Mouse (Mus musculus): ENCODE data around the gene Bzw2.
"Not testable (repeated sequence)": the region's sequence is repeated elsewhere in the genome, so short reads cannot be mapped to it uniquely, and the experiment has no call there.

Gene Bzw2

DNA sequence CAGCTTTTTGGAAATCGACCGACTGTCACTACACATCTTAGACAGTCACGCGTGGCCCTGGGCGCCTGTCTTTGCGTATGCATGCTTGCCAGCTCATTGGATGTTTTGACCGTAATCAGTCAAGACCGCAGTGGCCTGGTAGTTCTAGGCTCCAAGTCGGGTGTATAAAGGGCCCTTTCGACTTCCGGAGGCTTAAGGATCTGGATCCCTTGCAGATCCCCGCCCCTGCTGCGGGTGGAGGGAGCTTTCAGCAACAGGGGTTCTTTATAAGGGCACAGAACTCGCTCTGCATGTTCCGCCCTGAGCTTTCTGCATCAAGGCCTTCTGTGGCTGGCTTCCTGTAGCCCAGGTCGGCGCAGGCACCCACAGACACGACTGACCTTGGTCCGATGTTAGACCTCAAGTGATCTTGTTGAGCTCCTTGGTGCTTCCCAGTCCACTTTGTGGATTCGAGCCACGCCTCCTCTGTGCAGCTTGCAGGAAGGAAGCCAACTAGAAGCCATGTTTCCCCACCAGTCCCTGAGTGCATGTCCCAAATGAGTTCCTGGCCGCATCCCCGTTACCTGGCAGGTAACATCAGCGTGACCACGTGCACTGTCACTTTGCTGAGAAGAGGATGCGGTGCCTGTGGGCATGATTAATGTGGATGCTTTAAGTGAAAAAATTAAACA is at the start of gene Bzw2:
Bzw2 (minus strand) TSS at position 443 of the 671 bp plus-strand sequence.
- DNase-seq (ENCODE audit: low read depth, low spot score) = peak; percentile 63

DNA sequence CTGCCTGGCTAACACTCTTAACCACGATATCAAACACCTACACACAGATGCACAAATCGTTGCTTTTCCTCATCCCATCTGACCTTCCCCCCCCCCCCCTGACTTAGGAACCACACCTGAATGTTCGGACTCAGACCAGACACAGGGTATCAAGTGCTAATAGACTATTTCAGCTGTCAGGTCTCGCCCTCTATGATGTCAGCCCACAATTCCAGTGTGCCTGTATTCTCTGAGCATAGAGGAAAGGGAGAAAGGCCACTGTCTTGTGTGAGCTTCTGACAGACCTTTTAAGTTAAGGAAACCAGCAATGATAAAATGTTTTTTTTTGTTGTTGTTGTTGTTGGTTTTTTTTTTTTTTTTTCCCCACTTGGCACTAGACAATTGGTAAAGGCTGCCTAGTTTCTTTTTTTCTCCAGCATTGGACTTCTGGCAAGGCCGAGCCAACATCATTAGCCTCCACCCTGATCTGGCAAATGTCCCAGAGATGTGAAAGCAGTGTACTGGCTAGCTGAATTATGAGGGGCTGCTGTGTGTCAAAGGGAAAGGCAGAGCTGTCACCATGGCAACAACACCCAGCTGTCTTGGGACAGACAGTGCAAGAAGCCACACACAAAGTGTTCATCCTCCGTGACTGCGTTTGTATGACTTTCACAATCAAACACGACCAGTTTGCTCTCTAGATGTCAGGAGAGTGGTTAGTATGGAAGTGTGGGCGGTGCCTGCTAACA is 49.4 kb upstream of the Bzw2 start:
- peak; percentile 33 for DNase-seq (ENCODE audit: low read depth, low spot score)

DNA sequence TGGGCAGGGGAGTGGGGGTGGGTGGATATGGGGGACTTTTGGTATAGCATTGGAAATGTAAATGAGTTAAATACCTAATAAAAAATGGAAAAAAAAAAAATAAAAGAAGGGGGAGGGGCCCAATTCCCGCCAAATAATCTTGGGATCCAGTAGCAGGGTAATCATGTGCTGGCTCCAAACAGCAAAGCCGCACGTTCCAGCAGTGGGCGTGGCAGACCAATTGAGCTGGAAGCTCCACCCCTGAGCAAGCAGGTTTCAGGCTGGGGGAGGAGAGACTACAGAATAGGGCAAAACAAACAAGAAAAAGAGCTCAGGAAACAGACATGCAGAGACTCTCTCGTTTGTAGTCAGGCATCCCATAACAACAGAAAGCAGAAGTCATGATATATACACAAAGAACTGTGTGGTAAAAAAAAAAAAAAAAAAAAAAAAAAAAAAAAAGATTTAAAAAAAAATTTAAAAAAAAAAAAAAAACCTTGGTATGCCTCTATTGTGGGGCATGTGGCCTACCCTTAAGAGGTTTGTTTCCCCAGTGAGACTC is 47.8 kb upstream of the Bzw2 start:
- DNase-seq (ENCODE audit: low read depth, low spot score) = not testable (repeated sequence)

GRCm38 (mm10) chr12:36194976-36195375 is 37.1 kb upstream of the Bzw2 start:
- DNase-seq (ENCODE audit: low read depth, low spot score) = no peak

DNA sequence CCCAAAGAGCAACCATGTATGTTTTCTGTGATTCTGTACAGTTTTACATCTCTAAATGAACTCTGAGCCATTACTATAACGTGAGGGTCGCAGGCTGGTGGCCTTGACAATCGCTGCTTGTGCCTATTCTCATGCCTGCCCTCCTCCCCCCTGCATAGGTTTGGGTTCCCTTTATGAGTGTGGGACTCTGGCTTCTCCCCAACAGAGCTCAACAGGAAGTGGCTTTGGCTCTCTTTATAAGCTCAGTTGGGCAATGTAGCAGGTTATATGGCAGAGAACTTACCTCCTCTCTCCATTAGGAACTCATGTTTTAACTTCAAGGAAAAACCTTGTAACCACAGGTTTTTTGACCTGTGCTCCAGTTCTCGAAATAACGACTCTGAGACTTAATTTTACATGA is 32.5 kb upstream of the Bzw2 start:
- no peak for DNase-seq (ENCODE audit: low read depth, low spot score)

GRCm38 (mm10) chr12:36189610-36190009 is 31.7 kb upstream of the Bzw2 start:
- no peak for DNase-seq (ENCODE audit: low read depth, low spot score)

GRCm38 (mm10) chr12:36187081-36187480 is 29.2 kb upstream of the Bzw2 start:
- DNase-seq (ENCODE audit: low read depth, low spot score) = no peak

GRCm38 (mm10) chr12:36182570-36182969 is 24.7 kb upstream of the Bzw2 start:
- DNase-seq (ENCODE audit: low read depth, low spot score) = no peak

- DNase-seq (ENCODE audit: low read depth, low spot score) = no peak
Observed at GRCm38 (mm10) chr12:36177227-36177626, 19.3 kb upstream of the Bzw2 start.

DNA sequence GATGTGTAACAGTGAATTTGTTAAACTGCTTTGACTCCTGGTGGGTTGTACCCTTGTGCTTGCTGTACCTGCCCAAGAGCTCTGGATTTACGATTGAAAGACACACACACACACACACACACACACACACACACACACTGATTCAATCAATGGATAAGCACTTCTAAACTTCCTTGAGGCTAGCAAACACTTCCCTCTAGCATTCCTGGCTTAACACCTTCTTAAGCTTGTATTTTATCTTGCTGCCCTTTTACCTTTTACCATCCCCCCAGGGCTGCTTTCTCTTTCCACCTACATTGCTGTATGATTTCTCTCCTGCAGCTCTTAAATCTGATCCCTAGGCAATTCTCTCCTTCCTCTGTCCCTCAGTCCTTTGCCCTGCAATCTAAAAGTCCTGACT is 7.4 kb upstream of the Bzw2 start:
- DNase-seq (ENCODE audit: low read depth, low spot score) = no peak

DNA sequence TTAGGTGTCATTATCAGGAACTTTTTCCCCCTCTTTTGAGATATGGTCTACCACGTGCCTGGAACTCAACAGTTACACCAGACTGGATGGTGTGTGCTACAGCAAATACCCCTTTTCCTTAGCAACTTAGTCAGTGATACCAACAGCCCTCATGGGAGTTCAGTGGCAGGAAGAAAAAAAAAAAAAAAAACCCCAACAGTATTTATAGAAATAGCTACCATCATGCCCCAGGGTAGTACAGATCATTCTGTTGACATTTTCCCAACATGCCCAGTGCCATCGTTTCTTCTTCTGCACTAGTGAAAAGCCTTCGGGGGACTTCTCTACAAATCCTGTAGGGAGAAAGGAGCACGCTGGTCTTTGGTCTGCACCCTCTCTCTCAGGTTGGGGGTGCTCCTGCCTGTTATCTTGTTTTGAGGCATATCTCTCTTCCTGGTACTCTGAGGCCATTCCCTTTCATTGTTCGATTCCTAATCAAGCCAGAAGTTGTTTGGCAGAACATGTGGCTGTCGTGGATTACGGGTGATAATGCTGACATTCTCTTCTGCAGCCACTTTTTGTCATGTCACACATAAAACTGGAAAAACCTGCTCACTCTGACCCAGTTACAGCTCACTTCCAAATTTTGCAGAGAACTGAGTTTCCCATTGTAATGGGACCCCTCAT is 6.4 kb upstream of the Bzw2 start:
- DNase-seq (ENCODE audit: low read depth, low spot score) = no peak

DNA sequence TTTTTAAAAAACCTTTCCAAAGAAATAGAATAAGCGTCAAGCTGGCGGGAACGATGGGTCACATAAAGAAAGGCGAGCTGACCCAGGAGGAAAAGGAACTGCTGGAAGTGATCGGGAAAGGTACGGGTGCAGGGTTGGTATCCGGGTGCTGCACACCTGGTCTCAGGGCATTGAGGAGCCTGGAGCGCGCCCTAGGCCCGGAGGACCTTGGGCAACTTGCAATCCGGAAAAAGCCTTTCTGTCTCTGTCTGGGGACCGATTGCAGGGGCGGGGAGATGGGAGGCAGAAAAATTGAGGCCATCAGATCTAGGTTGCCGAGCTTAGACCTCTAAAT is 609 bp downstream of the Bzw2 start:
- DNase-seq (ENCODE audit: low read depth, low spot score) = no peak

GRCm38 (mm10) chr12:36156637-36157303 is 1.1 kb downstream of the Bzw2 start, which contains the start of gene Ankmy2:
Gene Ankmy2, plus strand, starts transcription at chr12:36157114.
- DNase-seq (ENCODE audit: low read depth, low spot score) = peak; percentile 91

- no peak for DNase-seq (ENCODE audit: low read depth, low spot score)
Observed at GRCm38 (mm10) chr12:36156101-36156636, 1.7 kb downstream of the Bzw2 start.

DNA sequence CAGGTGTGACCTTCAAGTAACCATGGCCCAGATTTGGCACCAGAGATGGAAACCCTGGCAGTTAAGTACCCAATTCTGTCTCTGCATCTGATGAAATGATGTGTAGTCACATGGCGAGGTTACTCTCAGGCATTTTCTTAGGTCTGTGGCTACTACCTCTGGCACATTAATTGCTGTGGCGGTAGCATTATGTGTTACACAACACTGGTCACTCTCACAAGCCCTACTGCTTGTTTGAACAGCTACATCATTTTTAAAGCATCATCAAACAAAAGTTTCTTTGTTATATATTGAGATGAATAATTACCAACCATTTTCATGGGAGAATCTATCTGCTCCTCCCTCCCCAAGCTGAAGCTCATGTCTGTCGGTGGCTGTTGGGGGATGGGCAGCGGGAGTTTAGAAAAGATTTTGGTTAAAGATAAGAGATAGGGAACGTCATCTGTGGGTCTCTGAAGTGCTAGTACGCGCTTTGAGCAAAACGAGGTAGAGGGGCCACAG is 2.7 kb downstream of the Bzw2 start:
- DNase-seq (ENCODE audit: low read depth, low spot score) = no peak

DNA sequence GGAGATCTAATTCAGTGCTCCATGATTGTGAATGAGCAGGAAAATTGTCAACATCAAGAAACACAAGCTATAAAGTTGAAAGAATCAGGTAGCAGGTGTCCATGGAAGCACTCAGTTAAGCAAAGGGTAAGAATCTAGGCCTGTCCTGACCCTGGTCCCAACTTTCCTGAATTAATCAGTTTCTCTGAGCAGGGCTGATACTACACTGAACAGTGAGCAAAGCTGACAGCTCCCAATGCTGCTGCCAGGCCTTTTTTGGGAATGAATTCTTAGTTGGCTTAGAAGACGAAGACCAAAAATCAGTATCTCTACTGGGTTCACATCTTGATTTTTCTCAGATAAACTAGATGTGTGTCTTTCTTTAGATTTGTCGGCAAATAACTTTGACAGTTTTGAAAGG is 7.1 kb downstream of the Bzw2 start:
- no peak for DNase-seq (ENCODE audit: low read depth, low spot score)

- no peak for DNase-seq (ENCODE audit: low read depth, low spot score)
Observed at GRCm38 (mm10) chr12:36150265-36150664, 7.6 kb downstream of the Bzw2 start.

DNA sequence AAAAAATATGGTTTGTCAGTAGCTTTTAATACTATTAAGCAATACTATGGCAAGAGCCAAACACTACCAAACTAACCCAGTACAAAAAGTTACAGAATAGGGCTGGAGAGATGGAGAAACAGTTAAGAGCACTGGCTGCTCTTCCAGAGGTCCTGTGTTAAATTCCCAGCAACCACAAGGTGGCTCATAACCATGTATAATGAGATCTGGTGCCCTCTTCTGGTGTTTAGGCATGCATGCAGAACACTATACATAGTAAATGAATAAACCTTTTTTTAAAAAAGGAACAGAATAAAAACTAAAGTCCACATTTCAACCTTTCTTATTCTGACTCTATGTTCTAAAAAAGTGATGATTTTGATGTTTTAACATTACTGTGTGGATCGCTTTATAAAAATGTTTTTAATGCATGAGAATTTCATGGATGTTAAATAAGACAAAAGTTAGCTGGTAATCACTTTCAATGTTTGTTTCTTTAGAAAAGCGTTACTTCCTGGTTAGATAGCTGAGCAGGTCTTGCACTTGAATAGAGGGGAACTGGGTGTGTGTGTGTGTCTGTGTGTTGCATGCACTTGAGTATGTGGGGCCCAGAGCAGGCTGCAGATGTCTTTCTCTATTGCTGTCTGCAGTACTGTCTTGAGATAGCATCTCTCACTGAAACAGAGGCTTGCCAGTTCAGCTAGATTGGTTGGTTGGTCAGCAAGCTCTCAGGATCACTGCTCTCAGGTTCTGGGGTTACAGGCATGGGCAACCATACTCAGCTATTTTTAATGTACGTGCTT is 11.5 kb downstream of the Bzw2 start:
- DNase-seq (ENCODE audit: low read depth, low spot score) = no peak

DNA sequence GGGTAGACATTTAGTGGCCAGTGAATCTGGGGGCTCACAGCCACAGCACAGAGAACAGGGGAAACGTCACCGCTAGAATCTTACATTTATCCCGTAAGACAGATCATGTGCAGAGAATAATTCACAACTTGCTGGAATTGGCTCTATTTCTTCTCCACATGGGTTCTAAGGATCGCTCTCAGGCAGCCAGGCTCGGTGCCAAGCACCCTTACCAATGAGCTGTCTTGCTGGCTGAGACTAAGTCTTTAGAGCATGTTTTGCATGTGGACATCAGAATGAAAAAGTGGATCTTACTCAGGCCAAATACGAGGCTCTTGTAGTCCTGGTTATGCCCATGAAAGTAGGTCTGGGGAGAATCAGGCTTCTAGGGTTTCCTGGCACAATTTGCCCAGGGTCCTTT is 17.5 kb downstream of the Bzw2 start:
- no peak for DNase-seq (ENCODE audit: low read depth, low spot score)

DNA sequence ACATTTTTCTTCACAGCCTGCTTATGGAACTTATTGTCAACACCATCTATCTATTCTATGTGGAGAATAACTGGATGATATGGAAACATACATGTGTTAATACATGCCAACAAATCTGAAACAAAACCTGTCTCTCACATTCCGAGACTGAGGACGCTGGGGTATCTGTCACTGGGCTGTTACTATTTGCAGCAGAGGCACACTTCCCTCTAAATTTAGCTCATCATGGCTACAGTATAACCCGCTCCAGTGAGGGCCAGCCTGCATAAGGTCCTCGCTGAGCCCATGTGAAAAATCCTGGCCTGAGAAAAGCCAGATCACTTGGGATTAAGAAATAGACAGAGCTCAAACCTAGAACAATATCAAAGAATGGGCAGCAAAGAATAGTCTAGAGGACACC is 20.7 kb downstream of the Bzw2 start:
- DNase-seq (ENCODE audit: low read depth, low spot score) = no peak

GRCm38 (mm10) chr12:36136285-36136684 is 21.6 kb downstream of the Bzw2 start:
- DNase-seq (ENCODE audit: low read depth, low spot score) = no peak

Data from forelimb bud, embryonic 11.5 days (tissue).